Mouse (Mus musculus) cortical plate, adult 2 months (tissue): ENCODE measurements at regions not wholly inside any gene's neighbourhood (a gene's known extent, or its start where the extent isn't known, plus 50 kb on each side); places are given as distances from the start of the nearest gene placed in this dataset.

Experiments used
- CTCF ChIP-seq: fragments of 200-500 bp; IDR thresholded peaks from 2 replicates; pipeline ENCODE4 v1.5.1; 2011; ENCODE audit warnings: mild to moderate bottlenecking, control low read depth, low read length; ENCODE audit not compliant: insufficient read depth; ENCODE audit errors: extremely low read depth
- POLR2A ChIP-seq: fragments of 200-500 bp; IDR thresholded peaks from 2 replicates; pipeline ENCODE4 v1.6.1; 2011; ENCODE audit warnings: mild to moderate bottlenecking, low read length, control low read depth; ENCODE audit not compliant: insufficient read depth; ENCODE audit errors: extremely low read depth

- no peak for TF ChIP-seq CTCF
- TF ChIP-seq POLR2A = no peak
Measured at GRCm38 (mm10) chr16:93110451-93110850, 284.5 kb upstream of the Runx1 start.
